Mouse (Mus musculus) B cell, adult 2 months (primary cell): ENCODE data around the gene Ubald2.
A peak's percentile ranks its signal among the peaks of the same experiment; 100 is the strongest.

Source experiments
- DNase-seq, 2 experiments: peaks; one replicate each; pipeline ENCODE4 v3.0.0; 2022

Gene Ubald2

DNA sequence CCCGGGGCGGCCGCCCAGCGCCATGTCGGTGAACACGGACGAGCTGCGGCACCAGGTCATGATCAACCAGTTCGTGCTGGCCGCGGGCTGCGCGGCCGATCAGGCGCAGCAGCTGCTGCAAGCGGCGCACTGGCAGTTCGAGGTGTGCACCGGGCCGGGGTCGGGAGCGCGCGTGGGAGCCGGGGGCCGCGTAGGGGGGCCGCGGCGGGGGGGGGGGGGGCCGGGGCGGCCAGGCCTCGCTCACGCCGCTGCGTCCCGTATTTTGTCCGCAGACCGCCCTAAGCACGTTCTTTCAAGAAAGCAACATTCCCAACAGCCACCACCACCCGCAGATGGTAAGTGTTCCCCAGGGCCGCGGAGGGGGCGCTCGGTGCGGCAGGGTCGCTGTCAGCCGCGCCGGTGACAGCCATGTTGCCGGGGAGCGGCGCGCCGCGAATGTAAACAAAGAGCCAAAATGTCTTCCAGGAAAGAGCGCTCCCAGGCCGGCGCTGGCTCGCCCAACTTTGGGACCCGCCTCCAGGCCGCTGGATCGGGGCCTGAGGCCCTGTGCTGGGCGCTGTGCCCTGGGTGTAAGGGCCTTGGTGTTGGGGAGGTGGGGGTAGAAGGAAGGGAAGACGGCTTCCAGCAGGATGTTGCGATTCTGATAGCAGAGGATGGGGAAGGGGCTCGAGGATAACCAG is 533 bp downstream of the Ubald2 start:
- peak; percentile 62 to 64 for DNase-seq

- no peak for DNase-seq
These were observed 1.3 kb downstream of the Ubald2 start for GRCm38 (mm10) chr11:116434967-116435752.

DNA sequence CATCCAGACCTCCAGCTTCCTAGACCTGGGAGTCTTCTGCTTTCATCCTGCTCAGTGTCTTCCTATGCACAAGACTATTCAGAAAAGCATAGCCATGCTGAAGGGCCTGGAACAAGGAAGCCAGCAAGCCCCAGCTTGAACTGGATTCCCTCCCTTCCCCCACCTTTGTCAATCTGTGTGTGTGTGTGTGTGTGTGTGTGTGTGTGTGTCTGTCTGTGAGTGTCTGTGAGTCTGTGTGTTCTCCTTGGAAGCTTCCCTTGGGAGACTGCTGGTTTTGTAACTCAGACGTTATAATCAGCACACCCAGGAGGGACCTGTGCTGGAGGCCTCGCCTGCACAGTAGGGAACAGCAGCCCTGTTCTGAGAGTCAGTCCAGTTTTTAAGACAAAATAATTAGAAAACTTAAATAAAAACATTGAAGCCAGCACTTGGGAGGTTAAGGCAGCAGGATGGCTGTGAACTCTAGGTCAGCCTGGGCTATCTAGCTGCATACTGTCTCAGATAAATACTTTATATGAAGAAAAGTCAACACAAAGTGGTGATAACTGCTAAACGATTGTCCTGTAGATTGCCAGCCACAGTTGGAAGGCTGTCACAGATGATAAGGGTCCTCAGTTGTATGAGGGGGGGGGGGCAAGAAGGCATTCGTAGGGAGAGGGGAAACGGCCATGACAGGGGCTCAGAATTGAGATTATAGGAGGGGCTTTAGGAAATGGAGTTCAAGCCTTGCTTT is 2.3 kb downstream of the Ubald2 start:
- DNase-seq: no peak

- DNase-seq: peak; percentile 37 to 40
These were observed 2.9 kb downstream of the Ubald2 start for GRCm38 (mm10) chr11:116436725-116437331.

GRCm38 (mm10) chr11:116437541-116437940 is 3.6 kb downstream of the Ubald2 start:
- no peak for DNase-seq

- DNase-seq: peak; percentile 54 to 58
These were observed 5.7 kb downstream of the Ubald2 start for GRCm38 (mm10) chr11:116439269-116440240.

- DNase-seq: no peak
These were observed 6.6 kb downstream of the Ubald2 start for GRCm38 (mm10) chr11:116440408-116441068.

DNA sequence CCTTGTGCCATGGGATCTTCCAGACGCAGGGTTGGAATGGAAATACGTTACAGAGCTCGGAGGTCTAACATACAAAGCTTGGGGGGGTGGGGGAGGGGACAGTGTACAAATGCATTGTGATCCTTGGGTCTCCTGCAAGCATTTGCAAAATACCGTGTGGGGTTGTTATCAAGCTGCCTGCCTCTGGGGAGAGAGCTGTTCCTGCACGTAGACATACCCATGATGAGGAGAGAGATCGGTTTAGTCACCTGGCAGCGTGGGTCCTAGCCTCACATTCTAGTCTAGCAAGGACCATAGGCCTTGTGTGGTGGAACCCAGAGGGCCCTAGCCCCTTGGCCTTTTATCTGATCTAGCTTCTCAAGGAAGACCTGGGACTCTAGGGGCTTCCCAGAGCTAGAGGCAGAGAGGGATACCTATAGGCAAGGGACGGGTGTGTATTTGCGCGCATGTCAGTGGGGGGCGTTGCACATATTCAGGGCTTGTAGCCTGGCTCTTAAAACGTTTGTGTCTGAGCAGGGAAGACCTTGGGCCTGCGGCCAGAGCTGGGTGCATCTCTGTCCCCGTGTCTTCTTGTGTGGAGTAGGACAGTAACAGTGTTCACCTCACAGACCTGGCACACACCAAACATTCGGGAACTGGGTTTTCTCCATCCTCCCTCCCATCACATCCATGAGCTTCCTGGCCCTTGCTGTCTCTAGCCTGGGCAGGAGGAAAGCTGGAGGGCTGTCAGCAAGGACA is 8.4 kb downstream of the Ubald2 start:
- no peak for DNase-seq

DNA sequence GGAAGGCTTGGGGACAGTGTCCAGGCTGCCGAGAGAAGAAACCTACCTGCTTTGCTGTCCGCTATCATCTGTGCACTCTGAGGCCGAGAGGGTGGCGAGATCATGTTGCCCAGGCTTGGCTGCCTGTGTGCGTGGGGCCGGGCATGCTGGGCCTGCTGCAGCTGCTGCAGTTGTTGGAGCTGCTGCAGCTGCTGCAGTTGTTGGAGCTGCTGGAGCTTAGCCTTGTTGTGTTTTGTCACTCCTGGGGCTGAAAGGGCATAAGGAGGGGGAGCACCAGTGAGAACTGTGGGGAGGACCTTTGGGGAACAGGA is 8.9 kb downstream of the Ubald2 start:
- no peak for DNase-seq

GRCm38 (mm10) chr11:116443311-116443710 is 9.4 kb downstream of the Ubald2 start:
- no peak for DNase-seq

DNA sequence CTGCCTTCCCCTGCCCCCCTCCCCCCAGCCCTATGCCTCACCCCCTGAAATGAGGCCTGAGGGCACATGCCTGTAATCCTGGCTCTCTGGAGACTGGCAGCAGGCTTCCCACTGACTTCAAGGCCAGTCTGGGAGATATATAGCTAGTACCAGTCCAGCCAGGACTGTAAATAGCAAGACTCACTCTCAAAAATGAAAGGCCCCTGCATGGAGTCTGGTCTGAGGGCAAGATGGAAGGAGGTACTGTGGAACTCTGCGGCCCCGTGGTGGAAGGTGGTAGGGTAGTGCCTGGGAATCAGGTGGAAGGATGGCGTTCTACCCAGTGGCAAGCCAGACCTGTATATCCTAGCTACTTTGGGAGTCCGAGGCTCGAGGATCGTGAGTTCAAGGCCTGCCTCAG is 10.0 kb downstream of the Ubald2 start:
- no peak for DNase-seq

GRCm38 (mm10) chr11:116445596-116446307 is 11.9 kb downstream of the Ubald2 start:
- DNase-seq: peak; percentile 98

- no peak for DNase-seq
These were observed 12.5 kb downstream of the Ubald2 start for GRCm38 (mm10) chr11:116446308-116446887.

GRCm38 (mm10) chr11:116447822-116448221 is 13.9 kb downstream of the Ubald2 start:
- DNase-seq: no peak

- no peak for DNase-seq
These were observed 15.4 kb downstream of the Ubald2 start for GRCm38 (mm10) chr11:116449341-116449740.

DNA sequence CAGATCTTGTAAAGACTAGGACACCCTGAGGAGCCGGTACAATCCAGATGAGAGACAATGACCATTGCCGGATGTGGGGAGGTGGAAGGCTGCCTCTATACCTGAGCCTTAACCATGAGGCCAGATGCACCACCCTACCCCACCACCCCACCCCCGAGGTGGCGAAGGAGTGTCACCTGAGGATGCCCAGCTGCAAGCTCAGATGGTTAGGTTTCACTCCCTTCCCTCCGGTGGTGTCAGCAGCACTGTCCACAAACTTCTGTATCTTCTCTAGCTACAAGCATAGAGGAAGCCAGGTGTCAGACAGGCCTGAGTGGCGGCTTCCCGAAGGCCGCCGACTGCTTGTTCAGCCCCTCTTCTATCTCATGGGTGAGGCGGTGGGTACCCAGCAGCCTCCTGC is 20.0 kb downstream of the Ubald2 start:
- peak; percentile 61 to 64 for DNase-seq

DNA sequence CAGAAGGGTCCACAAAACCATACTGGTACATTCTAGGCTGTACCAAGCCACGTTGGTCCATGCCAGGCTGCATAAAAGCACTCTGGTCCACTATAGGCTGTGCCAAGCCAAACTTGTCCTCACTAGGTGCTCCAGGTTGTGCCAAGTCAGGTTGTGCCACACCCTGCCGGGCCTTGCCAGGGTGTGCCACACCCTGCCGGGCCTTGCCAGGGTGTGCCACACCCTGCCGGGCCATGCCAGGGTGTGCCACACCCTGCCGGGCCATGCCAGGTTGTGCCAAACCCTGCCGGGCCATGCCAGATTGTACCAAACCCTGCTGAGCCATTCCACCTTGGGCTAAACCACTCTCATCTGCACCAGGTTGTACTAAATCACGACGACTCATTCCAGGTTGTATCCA is 22.3 kb downstream of the Ubald2 start:
- DNase-seq: no peak

DNA sequence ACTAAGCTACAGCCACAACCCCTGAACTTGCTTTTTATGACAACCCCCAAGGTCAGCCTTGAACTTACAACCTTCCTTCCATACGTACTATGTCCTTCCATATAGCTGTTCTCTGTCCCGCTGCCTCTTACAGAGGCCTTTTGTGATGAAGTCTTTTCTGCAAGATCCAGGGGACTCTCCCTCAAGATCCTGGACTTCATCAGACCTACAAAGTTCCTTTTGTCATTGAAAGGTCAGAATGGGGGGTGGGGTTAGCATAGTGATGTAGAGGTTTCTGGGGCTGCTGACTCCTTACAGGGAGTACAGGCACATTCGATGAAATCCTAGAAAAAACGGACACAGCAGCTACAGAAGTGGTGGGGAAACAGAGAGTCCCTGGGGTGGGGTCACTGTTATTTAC is 25.9 kb downstream of the Ubald2 start:
- DNase-seq: no peak

DNA sequence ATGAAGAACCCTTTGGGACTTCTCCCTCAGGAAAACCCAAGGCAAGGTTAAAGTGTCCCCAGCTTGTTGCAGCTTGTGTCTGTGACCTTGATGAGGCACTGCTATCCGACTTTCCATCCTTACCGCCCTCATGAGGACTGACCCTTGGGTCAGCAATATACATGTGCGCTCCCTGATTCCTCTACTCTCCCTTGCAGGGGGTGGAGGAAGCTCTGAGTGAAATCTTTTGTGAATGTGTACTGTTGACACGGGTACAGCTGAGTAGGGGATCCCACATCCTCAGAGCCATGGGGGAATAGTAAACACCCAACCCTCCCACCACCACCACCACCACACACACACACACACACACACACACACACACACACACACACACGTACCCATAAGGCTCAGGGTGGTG is 29.4 kb downstream of the Ubald2 start:
- no peak for DNase-seq

DNA sequence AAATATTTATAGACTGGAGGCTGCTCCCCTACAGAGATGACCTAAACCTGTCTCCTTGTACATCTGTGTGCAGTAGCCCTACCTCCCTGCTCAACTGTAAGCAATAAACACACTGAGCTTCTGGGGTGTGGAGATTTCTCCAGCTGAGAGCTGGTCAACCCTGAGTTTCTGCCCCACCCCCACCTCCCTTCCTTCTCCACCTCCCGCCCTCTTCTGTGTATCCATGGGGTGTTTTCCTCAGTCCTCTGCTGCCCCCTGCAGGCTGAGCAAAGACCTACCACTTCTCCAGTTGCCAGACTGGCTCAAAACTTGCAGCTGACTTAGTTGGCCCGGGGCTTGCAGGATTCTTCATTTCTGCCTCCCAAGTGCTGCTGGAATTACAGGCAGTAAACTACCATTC is 29.9 kb downstream of the Ubald2 start:
- peak; percentile 88 to 89 for DNase-seq
